Mouse (Mus musculus) cerebellum, adult 9-11 months (tissue): Measurements from ENCODE around the gene Foxp1.

Source experiments
- DNase-seq: peaks from one replicate; pipeline ENCODE4 v3.0.0; 2022

Foxp1 gene

DNA sequence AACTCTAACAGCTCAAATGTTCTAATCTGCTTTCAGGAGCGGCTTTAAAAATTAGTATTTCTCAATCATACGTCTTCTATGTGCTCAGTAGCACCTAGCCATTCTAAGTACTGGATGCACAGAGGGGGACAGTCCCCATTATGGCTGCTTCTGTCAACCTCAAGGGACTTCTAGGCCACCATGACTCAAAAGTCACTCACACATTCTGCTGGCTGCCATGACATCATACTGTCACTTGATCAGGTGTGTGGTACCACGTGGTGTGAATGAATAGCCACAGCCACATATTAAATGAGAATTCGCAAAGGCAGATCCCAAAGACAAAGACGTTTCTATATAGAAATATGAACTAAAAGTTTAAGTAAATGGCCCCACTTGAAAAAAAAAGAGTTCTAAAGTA, 247.9 kb downstream of the Foxp1 start:
- DNase-seq = no peak

DNA sequence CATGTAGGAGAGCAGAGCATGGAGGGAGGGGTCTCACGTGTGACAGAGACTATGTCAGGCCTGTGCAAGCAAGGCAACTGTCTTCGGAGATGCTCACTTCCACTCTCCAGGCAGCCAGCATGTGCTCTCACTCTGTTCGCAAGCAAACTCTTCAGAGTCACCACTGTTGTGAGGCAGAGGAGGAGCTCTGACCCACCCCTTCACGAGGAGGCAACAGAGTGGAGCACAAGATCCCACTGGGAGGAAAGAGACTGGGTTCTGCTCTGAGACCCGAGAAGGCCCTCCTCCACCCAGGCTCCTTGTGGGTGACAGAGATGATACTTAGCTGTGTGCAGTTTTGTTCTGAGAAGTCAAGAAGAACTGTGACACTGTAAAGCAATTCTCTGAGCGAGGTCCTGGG, 248.3 kb downstream of the Foxp1 start:
- no peak for DNase-seq

DNA sequence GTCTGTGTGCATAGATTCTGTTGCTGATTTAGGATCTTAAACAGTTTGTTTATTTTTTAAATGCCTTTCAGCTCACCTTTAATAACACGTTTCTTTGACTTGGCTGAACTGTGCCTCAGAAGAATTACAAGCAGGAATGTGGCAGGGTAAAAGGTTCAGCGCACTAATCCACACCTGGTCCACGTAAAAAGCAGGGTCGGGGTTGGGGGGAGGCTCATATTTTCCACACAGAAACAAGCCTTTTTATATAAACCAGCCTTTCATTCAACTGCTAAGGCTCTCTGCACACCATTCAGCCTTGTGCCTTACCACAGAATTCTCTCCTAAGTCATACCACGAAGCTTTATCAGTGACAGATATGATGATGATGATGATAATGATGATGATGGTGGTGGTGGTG, 249.3 kb downstream of the Foxp1 start:
- DNase-seq = no peak

DNA sequence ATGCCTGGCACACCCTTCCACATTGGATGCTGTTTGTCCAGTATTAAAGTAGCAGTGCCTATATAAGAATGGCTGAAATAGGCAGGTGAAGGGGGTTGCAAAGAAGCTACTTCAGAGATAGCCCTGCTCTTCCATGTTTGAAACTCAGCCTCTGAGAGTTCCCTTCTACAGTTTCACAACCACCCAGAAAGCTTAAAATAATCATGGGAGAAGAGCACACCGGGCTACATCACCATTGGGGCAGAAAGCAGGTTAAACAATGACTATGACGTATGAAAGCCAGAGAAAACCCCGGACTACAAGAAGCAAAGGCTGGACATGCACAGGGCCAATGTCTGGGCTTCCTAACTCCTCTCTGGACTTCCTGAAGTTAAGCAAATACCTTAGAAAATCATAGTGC, 250.3 kb downstream of the Foxp1 start:
- DNase-seq = no peak

DNA sequence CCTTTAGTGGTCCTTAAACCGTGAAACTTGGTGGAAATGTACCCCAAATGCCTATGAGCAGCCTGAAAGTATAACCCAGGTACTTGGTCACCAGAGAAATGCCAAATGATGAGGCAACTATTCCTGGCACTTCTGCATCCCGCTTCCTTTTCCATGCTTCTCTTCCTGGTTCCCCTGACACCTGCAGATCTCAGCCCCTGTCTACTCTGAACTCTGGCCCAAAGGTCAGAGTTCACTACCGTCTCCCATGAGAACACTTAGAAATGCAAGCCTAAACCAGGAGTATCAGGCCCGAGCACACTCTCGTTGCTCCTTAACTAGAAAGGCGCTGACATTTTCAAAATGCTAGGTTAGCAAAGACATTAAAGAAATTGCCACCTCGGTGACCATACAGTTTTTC, 250.8 kb downstream of the Foxp1 start:
- no peak for DNase-seq

DNA sequence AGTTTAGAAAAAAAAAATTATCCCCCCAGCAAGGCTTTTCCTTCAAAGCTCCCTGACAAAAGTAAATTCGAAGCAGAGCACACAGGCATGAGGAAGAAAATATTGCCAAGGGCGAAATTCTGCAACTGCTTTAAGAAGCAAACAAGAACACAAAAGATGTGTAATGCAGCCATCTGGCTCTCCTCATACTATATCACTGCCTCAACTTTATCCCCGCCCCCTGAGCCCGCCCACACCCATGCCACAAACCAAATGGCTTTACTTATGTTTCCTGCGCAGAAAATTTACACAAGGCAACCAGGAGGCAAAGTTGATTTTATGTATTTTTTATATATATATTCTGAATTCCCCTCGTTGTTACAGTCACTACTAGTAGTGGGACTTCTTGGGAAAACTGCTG, 252.6 kb downstream of the Foxp1 start:
- DNase-seq = no peak

DNA sequence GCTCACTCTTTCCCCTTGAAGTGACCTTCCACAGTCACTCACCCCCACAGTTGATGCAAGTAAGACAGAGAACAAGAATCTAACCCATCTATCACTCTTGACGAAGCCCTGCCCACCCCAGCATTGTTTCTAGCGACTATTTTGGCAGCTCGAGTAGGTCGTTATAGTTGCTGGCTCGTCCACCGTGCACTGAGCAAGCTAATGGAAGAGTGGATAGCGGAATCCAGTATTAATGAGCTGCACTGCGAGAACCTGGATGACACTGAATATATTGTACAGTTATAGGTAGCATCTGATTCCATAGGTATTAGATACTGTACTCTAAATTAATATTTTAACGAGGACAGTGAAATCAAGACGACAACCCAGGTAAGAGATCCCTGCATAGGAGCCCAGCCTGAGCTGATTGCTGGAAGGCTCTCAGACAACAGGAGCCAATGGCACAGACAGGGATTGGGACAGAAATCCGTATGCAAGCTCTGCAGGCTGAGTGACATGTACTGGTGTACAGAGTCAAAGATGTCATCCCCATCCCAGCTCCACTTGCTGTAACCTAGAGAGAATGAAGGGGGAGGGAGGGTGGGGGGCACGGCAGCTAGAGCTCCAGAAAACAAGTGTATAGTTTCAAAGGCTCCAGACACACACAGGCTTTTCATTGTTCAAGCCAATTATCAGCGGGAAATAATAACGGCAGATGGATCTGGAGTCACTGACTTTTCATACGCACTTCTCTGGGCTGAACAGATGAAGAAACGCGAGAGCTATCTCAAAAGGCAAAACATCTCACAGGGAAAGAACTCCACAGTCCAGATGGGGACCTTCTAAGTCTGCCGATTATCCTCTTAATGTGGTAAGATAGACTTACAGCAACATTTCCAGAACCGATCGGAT, 254.1 kb downstream of the Foxp1 start:
- DNase-seq = no peak

DNA sequence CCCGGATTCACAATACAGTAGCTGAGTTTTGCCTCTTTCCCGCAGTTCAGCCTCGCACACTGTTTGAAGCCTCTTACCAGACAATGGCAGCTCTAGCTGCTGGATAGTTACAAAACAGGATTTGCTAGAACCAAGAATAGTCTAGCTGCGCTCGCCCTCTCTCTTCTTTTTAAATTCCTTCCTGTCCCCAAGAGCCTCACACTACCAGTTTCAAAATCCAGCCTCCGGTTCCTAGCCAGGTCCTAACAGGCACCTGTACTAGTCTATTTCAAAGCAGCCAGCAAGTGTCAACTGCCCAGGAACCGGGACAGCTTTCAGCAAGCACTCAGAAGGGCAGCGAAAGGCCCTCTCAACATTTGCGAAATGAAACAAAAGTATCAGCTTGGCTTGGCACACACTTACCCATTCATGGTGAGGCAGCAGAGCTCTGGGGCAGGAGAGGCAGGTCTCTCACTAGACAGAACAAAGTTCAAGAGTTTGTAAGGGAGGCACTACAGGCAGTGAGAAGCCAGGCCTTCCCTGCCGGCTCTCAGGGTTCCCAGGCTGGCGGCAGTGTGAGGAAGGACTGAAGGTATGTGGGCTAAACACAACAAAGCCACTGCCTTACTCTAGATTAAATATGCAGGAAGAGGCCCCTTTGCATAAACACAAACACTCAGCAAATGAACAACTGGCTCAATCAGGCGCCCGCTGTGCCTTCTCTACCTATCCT, 256.4 kb downstream of the Foxp1 start:
- no peak for DNase-seq

DNA sequence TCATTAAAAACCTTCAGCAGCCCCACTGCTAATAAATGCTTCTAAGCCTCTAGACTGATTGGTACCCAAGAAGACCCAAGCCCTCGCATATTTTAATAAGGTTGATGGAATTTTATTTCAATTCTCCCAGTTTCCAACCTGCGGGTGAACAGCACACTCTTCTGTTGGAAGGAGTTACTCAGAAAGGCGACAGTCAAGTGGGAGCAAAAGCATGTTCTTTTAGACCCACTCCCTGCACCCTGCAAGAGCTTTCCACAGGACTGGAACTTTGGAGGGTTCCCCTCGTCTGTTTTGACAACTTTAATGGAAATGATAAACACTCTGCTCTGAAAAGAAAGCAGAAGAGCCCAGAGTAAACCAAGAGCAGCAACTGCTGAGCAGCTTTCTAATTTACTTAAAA, 257.3 kb downstream of the Foxp1 start:
- DNase-seq = no peak

DNA sequence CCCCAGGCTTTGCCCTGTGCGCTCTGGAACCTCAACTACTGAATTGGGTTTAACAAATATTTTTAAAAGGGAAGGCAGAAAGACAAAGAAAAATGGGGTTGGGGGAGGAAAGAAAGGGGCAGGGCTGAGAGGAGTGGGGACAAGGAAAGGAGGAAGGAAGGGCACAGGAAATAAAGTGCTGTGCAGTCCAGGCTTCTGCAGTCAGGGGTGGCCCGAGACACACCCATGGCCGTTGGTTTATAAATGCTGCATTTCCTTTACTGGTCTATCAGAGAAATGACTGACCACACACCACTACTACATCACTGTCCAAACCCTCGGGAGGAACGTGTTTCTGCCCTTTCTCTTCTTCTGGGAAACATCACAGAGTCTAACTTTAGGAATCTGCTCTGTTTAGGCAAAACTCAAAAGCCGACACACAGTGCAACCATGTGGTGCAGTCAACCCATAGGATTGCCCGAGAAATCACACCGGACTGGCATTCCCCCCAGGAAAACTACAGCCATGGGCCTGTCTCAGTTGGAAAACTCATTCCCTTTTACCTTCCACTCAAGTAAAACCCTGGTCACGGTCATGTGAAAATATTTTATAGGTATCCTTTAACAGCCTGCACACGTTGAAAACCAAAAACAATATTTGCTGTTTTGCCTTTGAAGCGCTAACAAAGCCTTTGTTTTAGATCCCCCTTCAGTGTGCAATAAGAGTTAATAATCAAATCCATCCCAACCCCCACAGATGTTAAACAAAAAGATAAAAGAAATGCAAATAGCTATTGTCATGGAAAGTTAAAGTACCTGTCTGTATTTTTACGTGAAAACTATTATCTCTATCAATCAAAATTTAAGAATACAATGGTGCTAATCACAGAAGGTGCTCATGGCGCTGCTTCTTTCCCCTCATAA, 258.1 kb downstream of the Foxp1 start:
- DNase-seq = no peak

DNA sequence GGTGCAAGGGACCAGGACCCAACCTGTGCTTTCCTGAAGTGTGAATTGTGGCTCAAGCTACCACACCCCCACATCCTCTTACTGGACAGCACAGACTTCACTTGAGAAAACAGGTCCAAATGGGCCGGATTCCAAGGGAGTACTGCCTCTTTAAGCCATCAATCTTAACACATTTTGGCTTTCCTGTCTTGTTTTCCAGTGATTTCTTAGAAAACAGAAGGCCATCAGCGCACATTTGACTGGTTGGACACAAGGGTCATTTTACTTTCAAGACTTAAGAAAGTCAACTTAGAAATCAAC, 258.7 kb downstream of the Foxp1 start:
- no peak for DNase-seq

DNA sequence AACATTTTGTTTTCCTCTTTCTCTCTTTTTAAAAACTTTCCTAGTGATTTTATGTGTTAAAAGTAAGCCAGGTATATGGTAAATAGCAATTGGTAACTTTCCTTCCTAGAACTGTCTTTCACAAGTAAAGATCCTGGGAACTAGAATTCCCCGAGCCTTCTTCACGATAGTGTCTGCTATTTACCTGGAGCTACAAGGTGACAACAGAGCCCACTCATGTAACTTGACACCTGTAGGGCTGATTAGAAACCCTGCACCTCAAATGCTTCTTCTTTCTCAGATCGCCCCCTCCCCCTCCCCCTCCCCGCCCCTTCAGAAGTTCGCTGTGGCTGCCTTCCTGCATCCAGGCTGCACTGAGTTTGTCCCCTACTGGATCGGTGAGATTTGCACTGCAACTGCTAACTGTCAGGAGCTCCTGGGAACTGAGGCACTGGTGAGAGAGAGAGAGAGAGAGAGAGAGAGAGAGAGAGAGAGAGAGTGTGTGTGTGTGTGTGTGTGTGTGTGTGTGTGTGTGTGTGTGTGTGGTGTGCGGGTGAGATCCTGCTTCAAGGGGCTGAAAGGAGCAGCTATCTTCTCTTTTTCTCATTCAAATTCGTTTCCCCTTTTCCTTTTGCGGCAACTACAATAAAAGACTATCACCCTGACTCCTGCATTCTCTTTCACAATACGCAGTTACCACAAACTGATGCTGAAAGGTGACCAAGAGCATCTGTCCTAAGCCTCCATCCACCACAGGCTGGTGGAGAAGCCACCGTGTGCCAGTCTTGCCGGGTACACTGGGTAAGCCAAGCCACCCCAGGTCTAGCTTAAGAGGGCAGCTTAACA, 259.2 kb downstream of the Foxp1 start:
- no peak for DNase-seq

DNA sequence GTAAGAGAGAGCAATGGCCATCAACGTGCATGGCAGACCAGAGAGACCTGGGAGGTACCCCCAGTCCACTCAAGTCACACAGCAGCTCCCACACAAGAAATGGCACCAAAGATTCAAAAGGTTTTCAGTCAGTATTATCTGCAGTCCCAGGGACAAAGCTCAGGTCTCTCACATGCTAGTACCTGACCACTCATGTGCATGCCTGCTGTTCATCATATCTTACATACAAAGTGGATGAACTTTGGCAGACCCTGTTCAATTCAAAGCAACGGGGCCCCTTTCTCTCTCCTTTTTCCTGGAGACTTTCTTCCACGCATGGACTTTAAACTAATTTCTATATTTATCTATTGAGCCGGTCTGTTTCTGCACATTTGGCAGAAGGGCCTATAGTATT, 260.8 kb downstream of the Foxp1 start:
- DNase-seq = no peak

DNA sequence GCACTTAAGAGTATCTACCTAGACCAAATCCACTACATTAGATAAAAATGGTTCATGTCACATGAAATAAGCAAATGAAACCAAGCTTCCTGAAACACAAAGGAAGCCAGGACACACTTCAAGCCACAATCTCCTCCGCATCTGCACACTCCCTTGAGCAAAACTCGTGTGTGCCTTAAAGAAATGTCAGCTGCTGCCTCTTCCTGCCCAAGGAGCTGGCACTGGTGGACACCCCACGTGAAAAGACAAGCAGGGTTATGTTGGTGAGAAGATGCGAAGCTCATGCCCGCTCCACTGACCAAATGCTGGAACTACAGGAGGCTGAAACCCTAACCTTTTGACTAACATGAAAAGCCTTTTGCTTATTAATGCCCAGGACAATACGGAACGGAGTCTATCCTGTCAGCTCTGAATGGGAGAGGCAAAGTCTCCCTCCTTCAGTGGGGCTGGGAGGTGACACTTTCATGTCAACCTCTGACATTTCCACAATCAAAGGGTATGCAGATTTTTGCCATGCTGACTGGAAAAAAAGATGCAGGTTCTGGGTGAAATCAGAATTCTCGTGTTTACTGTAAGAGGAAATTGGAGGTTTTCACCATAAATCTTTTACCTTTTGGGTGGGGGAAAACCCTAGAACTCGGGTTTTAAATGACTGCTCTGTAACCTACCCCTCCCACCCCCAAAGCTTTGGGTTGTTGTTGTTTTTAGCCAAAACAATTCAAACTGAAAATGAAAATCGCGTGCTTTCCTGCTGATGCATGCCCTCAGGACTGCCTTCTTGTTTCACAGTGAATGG, 261.4 kb downstream of the Foxp1 start:
- no peak for DNase-seq

DNA sequence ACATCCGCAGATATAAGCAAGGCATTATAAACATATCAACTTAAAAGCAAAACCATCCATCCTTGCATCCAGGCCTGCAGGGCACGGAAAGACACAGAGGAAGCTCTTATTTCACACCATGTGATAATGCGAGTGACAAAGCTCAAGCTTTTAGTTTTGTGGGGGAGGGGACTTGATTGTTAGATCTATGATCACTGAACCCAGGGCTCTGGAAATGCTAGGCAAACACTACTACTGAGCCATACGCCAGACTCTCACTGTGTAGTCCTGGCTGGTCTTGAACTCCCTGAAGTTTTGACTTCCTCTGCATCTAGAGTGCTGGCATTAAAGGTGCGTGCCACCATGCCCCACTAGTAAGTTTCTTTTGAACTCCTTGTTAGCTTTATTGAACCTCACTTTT, 264.2 kb downstream of the Foxp1 start:
- no peak for DNase-seq

DNA sequence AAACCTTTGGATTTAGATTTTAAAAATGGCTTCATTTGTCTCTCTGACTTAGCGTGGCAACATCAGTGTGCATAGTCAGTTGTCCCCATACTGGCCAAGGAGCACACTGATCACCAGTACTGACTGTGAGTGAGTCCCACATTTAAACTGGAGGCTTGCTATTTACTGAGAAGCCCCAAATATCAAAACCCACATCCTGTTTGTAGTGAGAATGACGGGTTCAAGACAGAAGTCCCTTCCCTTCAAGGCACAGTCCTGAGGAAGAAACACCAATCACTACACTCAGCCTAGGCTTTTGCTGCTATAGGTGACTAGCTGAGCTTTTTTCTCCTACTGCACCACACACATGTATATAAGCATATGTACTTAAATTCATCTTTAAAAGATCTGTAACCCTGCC, 264.8 kb downstream of the Foxp1 start:
- DNase-seq = no peak

DNA sequence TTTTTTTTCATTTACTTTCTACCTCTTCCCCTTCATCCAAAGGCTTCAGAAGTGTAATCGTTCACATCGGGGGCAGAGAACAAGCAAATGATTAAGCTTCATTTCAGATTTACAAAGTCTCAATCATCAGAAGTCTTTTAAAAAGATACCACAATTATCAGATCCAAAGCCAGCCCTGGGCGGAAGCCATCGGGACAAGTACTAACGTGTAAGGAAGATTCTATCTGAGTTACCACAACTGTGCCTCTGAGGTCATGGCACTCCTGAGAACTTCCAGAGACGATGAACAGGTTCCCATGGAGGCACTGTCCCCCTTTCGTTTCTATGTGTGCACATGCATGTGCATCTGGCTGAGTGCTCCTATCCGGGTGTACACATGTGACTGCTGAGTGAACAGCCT, 269.2 kb downstream of the Foxp1 start:
- no peak for DNase-seq

DNA sequence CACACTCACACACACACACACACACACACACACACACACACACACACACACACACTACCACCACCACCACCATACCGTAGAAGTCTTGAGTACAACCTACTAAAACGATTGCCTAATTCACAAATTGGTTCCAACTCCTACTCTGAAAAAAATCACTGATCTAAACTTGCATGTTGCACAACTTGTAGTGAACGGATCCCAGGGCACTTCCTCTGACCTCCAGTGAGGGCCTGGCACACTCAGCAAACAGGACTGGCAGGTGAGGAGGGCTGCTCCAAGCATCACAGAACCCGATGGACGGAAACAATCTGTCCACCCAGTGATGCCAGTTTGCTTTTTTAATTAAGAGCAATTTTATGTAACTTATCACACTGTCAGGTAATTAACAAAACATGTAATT, 269.7 kb downstream of the Foxp1 start:
- DNase-seq = no peak

DNA sequence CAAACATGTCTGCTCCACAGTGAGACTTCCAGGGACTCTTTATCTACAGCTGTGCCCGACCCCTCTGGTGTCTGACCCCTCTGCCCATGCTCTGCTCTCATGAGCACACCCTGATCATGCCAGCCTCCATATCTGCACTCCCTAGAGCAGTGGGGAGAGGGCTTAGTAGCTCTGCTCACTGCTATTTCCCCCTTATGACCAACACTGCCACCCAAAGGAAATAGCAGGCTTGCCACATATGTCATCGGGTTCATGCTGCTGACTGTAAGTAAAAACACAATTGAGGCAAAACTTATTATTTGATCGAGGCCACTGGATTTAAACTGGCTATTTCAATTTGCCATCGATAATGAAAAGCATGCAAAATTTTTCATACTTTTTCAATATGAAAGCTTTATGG, 270.6 kb downstream of the Foxp1 start:
- DNase-seq = no peak

DNA sequence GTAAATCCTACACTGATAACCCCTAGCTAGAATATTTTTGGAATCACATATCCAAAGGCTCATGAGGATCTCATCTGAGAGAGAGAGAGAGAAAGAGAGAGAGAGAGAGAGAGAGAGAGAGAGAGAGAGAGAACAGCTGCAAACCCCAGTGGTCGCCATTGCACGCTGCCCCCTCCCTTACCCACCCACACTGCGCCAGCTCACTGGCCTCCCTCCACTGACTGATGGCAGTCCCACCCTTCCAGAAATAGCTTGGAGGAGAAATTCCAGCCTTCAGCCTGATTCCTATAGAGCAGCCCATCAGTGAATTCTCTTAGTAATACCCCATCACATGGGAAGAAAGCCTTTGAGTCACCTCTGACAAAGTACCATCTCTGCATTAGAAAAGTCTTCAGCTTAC, 271.3 kb downstream of the Foxp1 start:
- no peak for DNase-seq

DNA sequence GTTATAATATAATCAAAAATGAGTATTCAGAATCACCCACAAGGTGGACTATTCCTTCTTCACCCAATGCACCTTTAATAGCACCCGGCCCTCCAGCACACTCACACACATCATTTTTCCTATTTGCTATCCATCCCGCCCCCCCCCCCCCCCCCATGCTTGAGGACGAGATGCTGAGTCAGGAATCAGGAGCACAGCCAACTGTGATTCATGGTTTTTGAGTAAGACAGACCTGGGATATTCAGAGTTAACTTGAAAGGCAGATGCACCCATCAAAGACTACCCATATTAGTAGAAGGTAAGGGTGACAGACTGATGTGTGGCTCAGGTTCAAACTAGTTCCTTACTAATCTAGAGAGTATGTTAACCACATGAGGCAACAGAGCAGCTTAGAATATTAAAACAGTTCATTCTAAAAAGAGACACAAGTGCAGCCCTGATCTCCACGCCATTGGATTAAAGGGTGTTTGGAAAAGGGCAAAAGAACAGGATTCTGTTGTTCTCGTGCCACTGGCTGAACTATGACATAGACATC, 273.0 kb downstream of the Foxp1 start:
- DNase-seq = no peak

DNA sequence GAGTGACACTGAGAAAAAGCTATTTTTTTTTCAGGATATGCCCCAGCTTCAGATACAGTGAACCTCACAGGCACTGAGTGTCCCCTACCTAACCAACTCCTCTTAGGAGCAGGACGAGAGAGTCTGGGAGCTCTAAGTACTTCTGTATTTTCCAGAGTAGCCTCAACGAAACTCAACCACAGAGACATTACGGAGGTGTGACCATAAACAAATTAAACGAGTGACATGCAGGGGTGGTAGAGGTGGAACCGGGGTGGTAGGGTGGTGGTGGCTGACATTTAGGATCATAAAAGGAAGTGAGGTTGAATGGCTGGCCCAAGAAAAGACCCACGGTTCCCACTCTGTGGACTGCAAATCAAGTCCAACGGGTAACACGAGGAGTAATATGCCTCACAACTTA, 274.1 kb downstream of the Foxp1 start:
- no peak for DNase-seq
